Mouse (Mus musculus) heart, adult 2 months (tissue): ENCODE measurements around the gene Rspry1. TPM values are rescaled to one million over a fixed set of nuclear protein-coding genes. Genes with fewer than 3 reads are reported as not detected.
A peak's percentile ranks its signal among the peaks of the same experiment; 100 is the strongest.

Experiments
- DNase-seq, 2 experiments: peaks; one replicate each; pipeline ENCODE4 v3.0.0; 2021
- H3K27ac ChIP-seq: fragments of 200-600 bp; 2 replicates; pipeline ENCODE4 v1.8.1; 2022
- H3K27me3 ChIP-seq: fragments of 200-500 bp; 2 replicates; pipeline ENCODE4 v1.6.1; 2012; ENCODE audit warnings: mild to moderate bottlenecking, low read length, inconsistent platforms, mixed read lengths; ENCODE audit not compliant: control insufficient read depth, insufficient read depth
- H3K36me3 ChIP-seq: fragments of 200-500 bp; 2 replicates; pipeline ENCODE4 v1.6.1; 2012; ENCODE audit warnings: low read length, inconsistent platforms; ENCODE audit not compliant: control insufficient read depth, insufficient read depth
- H3K4me1 ChIP-seq: fragments of 200-500 bp; 2 replicates; pipeline ENCODE4 v1.6.1; 2011; ENCODE audit warnings: low read length; ENCODE audit not compliant: control insufficient read depth, insufficient read depth
- H3K4me3 ChIP-seq: fragments of 200-600 bp; 2 replicates; pipeline ENCODE4 v1.8.1; 2022
- H3K79me2 ChIP-seq: fragments of 200-500 bp; replicated peaks from 2 replicates; pipeline ENCODE4 v1.6.1; 2012; ENCODE audit warnings: mild to moderate bottlenecking, inconsistent platforms, low read length, moderate library complexity, mixed read lengths; ENCODE audit not compliant: control insufficient read depth, insufficient read depth
- H3K9ac ChIP-seq: fragments of 200-500 bp; 2 replicates; pipeline ENCODE4 v1.6.1; 2012; ENCODE audit warnings: low read depth, mild to moderate bottlenecking, control low read depth, inconsistent platforms, low read length, mixed read lengths
- CTCF ChIP-seq: fragments of 200-600 bp; IDR thresholded peaks from 2 replicates; pipeline ENCODE4 v1.8.1; 2022; ENCODE audit warnings: antibody characterized with exemption, mild to moderate bottlenecking, moderate library complexity
- EP300 ChIP-seq: fragments of 200-500 bp; IDR thresholded peaks from 2 replicates; pipeline ENCODE4 v1.6.1; 2011; ENCODE audit warnings: low read depth, low read length, control low read depth; ENCODE audit not compliant: insufficient read depth
- POLR2A ChIP-seq: fragments of 200-500 bp; IDR thresholded peaks from 2 replicates; pipeline ENCODE4 v1.6.1; 2011; ENCODE audit warnings: mild to moderate bottlenecking, low read depth, low read length, control low read depth; ENCODE audit not compliant: insufficient read depth
- WGBS: fragments of 180-500 bp; shearing (Covaris S2); methylation state at CpG from one replicate; pipeline ENCODE4 v1.1.7; 2018; 5-methylcytosine and 5-hydroxymethylcytosine counted together
- intact Hi-C: fragments of 180-260 bp; cut with DNase I; formaldehyde crosslinking; loops from one replicate; pipeline ENCODE4 v1.15.1; 2025
- polyA plus RNA-seq: library from polyadenylated mRNA; depleted of rRNA; stranded (reverse); fragments of >200 nt; gene quantifications from 2 replicates; pipeline ENCODE4 v1.2.3, GENCODE M21; 2012
- total RNA-seq, 2 experiments: library from RNA; stranded (reverse); gene quantifications; 2 replicates each; pipeline ENCODE4 v1.2.3; 2021

Rspry1 gene
- total and polyA plus RNA-seq, 3 experiments, result 3.8 to 10.6 (median 10.1) TPM

- 95% methylated on average over 4 of the region's 4 CpGs for WGBS
- Histone ChIP-seq H3K9ac (no peak overlapping the region), H3K4me3 (no peak overlapping the region), H3K27ac (no peak overlapping the region), H3K27me3 (no peaks in the 10 kb centered on the region), H3K79me2 (no peaks in the 10 kb centered on the region), H3K4me1 (no peaks in the 10 kb centered on the region), H3K36me3 (no peaks in the 10 kb centered on the region; the same call in 1 of the 2 replicates)
- no peak for DNase-seq
- intact Hi-C loops, result no loop called here
- TF ChIP-seq POLR2A, result no peak
These were observed 58.7 kb downstream of the Rspry1 start for GRCm38 (mm10) chr8:94660418-94660817.

GRCm38 (mm10) chr8:94664722-94665121 is 63.0 kb downstream of the Rspry1 start:
- H3K36me3 ChIP-seq, result 0 out of 2 replicates have a peak, but pooled peaks cover 2% of the 10 kb centered on the region
- intact Hi-C loops, result loop anchor here (2.0 kb wide), 1 partner anchor 62 kb away; no protein-coding TSS in a partner anchor
- no peaks in the 10 kb centered on the region for H3K79me2 ChIP-seq
- no peak overlapping the region for H3K27ac ChIP-seq
- H3K9ac ChIP-seq, result no peak overlapping the region
- 72% methylated on average over 2 of the region's 2 CpGs for WGBS
- H3K27me3 ChIP-seq, result no peaks in the 10 kb centered on the region
- TF ChIP-seq CTCF, result no peak
- no peak for TF ChIP-seq POLR2A
- no peak for TF ChIP-seq EP300
- DNase-seq, result no peak
- peaks cover 1% of the 10 kb centered on the region; the same call in 1 of the 2 replicates for H3K4me1 ChIP-seq
- no peak overlapping the region for H3K4me3 ChIP-seq

GRCm38 (mm10) chr8:94666456-94667308 is 64.9 kb downstream of the Rspry1 start, which contains the start of gene Arl2bp:
Gene Arl2bp (plus strand): TSS chr8:94666600.
- H3K4me1 ChIP-seq, result peaks cover 1% of the 10 kb centered on the region; the same call in 1 of the 2 replicates
- peak within 1 kb of the TSS; percentile 83 for H3K27ac ChIP-seq
- intact Hi-C loops, result loop anchor here (1.0 kb wide), 1 partner anchor 36 kb away; no protein-coding TSS in a partner anchor
- H3K36me3 ChIP-seq, result 0 out of 2 replicates have a peak, but pooled peaks cover 2% of the 10 kb centered on the region
- DNase-seq, result peak; percentile 94 to 96
- WGBS, result under 1% methylated on average over 74 of the region's 74 CpGs
- peak; percentile 56; the same call in 1 of the 2 replicates for TF ChIP-seq POLR2A
- no peak for TF ChIP-seq EP300
- H3K27me3 ChIP-seq, result no peaks in the 10 kb centered on the region
- H3K4me3 ChIP-seq, result peak within 1 kb of the TSS; percentile 95
- peak within 1 kb of the TSS; percentile 89 for H3K9ac ChIP-seq
- no peaks in the 10 kb centered on the region for H3K79me2 ChIP-seq

- no peak for TF ChIP-seq EP300
- no peak for TF ChIP-seq CTCF
- TF ChIP-seq POLR2A, result no peak
- Histone ChIP-seq H3K9ac (no peak overlapping the region), H3K4me1 (peaks cover 1% of the 10 kb centered on the region; the same call in 1 of the 2 replicates), H3K36me3 (peaks cover 4% of the 10 kb centered on the region; the same call in 1 of the 2 replicates), H3K27ac (peak overlapping the region; percentile 27; the same call in 1 of the 2 replicates), H3K27me3 (no peaks in the 10 kb centered on the region), H3K79me2 (no peaks in the 10 kb centered on the region), H3K4me3 (no peak overlapping the region)
- 55% methylated on average over 5 of the region's 5 CpGs for WGBS
- no peak for DNase-seq
- intact Hi-C loops, result no loop called here
These were observed 72.6 kb downstream of the Rspry1 start for GRCm38 (mm10) chr8:94674384-94674783.

- H3K27ac ChIP-seq, result no peak overlapping the region
These were observed 74.2 kb downstream of the Rspry1 start for GRCm38 (mm10) chr8:94675923-94676322.

GRCm38 (mm10) chr8:94678582-94678981 is 76.8 kb downstream of the Rspry1 start:
- Histone ChIP-seq H3K9ac (no peak overlapping the region), H3K36me3 (peaks cover 4% of the 10 kb centered on the region; the same call in 1 of the 2 replicates), H3K4me1 (peaks cover 5% of the 10 kb centered on the region), H3K27ac (peak overlapping the region; percentile 84), H3K27me3 (no peaks in the 10 kb centered on the region), H3K4me3 (no peak overlapping the region), H3K79me2 (no peaks in the 10 kb centered on the region)
- 37% methylated on average over 9 of the region's 9 CpGs for WGBS
- no peak for TF ChIP-seq POLR2A
- no peak for TF ChIP-seq EP300
- no peak for TF ChIP-seq CTCF
- intact Hi-C loops, result no loop called here
- peak in 1 of 2 experiments; percentile 38 for DNase-seq

More at GRCm38 (mm10) chr8:94675923-94676322, 74.2 kb downstream of the Rspry1 start:
- H3K9ac ChIP-seq, result no peak overlapping the region
- 85% methylated on average over 6 of the region's 6 CpGs for WGBS
- H3K4me3 ChIP-seq, result no peak overlapping the region
- no peak for DNase-seq
- peaks cover 1% of the 10 kb centered on the region; the same call in 1 of the 2 replicates for H3K4me1 ChIP-seq
- intact Hi-C loops, result no loop called here
- no peaks in the 10 kb centered on the region for H3K79me2 ChIP-seq
- H3K27me3 ChIP-seq, result no peaks in the 10 kb centered on the region
- no peak for TF ChIP-seq POLR2A
- TF ChIP-seq CTCF, result no peak
- TF ChIP-seq EP300, result no peak
- peaks cover 4% of the 10 kb centered on the region; the same call in 1 of the 2 replicates for H3K36me3 ChIP-seq
